Mouse (Mus musculus) hindbrain, postnatal 0 days (tissue): ENCODE results near the gene Gm36864. TPM values are rescaled to one million over a fixed set of nuclear protein-coding genes. Genes with fewer than 3 reads are reported as not detected.

Experiments used
- ATAC-seq: fragments of 200-750 bp; cut with Nextera tagmentation; 2 replicates; pipeline ENCODE4 v1.8.0; 2017; ENCODE audit warnings: mild to moderate bottlenecking, moderate TSS enrichment, moderate library complexity
- DNase-seq: peaks from one replicate; pipeline ENCODE4 v3.0.0-alpha.2; 2015; ENCODE audit warnings: low spot score
- H3K27ac ChIP-seq: fragments of 300-500 bp; sonication (generic); 2 replicates; pipeline ENCODE4 v1.5.1; 2014; ENCODE audit warnings: mild to moderate bottlenecking
- H3K27me3 ChIP-seq: fragments of 300-500 bp; sonication (generic); 2 replicates; pipeline ENCODE4 v1.6.1; 2014; ENCODE audit warnings: low read length, mixed read lengths; ENCODE audit not compliant: insufficient read depth
- H3K36me3 ChIP-seq: fragments of 300-500 bp; sonication (generic); 2 replicates; pipeline ENCODE4 v1.6.1; 2014; ENCODE audit warnings: low read length, mixed read lengths; ENCODE audit not compliant: insufficient read depth
- H3K4me1 ChIP-seq: fragments of 300-500 bp; sonication (generic); 2 replicates; pipeline ENCODE4 v1.6.1; 2014; ENCODE audit warnings: antibody characterized with exemption, low read length, mixed read lengths; ENCODE audit not compliant: insufficient read depth
- H3K4me2 ChIP-seq: fragments of 300-500 bp; sonication (generic); 2 replicates; pipeline ENCODE4 v1.6.1; 2014; ENCODE audit warnings: low read depth, mild to moderate bottlenecking, low read length, moderate library complexity, mixed read lengths
- H3K4me3 ChIP-seq: fragments of 300-500 bp; sonication (generic); 2 replicates; pipeline ENCODE4 v1.5.1; 2014; ENCODE audit warnings: low read length
- H3K9ac ChIP-seq: fragments of 300-500 bp; sonication (generic); replicated peaks from 2 replicates; pipeline ENCODE4 v1.6.1; 2014; ENCODE audit warnings: mild to moderate bottlenecking, low read length, moderate library complexity, mixed read lengths
- H3K9me3 ChIP-seq: fragments of 300-500 bp; sonication (generic); 2 replicates; pipeline ENCODE4 v1.6.1; 2016; ENCODE audit warnings: low read length, mixed read lengths
- CTCF ChIP-seq: IDR thresholded peaks from 2 replicates; pipeline ENCODE4 v1.5.1; 2016; ENCODE audit warnings: antibody characterized with exemption, control low read depth, low read depth
- WGBS: fragments of 180-500 bp; shearing (Covaris S2); extraction: QIAGEN DNeasy Blood & Tissue Kit; methylation state at CpG from one replicate; pipeline ENCODE4 v1.1.7; 2014; 5-methylcytosine and 5-hydroxymethylcytosine counted together
- polyA plus RNA-seq: library from polyadenylated mRNA; unstranded; fragments of >200 nt; fragmentation: Nextera tagmentation; extraction: Ambion mirVana; gene quantifications from 2 replicates; pipeline ENCODE4 v1.2.1, GENCODE M21; 2015
- total RNA-seq: library from RNA; depleted of rRNA; stranded (reverse); fragments of >200 nt; gene quantifications from 2 replicates; pipeline ENCODE4 v1.2.3, GENCODE M21; 2014

The Gm36864 gene
- total and polyA plus RNA-seq, 2 experiments from 2014 or later: not detected

DNA sequence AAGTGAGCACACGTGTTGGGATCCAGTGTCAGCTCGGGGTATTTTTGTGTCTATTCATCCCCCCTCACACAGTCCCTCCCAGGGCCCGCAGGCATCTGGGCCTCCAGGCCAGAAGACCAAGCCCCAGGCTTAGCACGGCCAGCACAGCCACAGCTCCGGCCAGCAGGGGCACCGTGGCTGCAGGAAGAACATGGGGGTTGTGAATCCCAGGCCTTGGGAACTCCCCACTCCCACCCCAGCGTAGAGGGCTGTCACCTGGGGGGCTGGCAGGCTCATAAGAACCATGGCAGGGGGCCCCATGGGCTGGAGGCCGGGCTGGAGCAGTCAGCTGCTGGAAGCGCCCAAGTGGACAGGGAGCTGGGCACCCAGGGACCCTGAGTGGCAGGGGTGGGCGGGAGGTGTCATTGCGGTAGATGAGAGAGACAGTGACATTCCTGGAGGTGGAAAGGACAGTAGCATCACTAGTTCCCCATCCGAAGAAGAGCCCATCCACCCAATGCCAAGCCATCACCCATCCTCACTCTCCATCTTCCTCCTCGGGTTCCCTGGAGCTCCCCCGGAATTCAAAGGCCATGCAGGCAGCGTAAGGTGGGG, 17.1 kb downstream of the Gm36864 start:
- 0 out of 2 replicates have a peak, but pooled peaks have one; percentile 6 for ATAC-seq

DNA sequence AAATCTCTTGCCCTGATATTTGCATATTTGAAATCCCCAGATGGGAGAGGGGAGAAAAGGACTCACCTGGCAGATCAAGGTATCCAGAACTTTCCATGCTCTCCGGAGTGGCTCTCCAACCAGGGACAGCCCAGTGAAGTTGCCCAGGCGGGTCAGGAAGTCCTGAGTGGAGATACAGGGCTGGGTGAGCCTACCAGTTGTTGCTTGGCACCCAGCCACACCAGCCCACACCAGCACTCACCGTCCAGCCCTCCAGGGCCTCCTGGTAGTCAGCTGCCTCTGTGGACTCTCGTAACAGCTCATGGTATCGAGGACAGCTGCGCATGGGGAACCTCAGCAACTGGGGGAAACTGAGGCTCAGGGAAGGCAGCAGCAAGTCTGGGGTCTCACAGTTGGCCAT, 19.0 kb downstream of the Gm36864 start:
- no peak overlapping the region for H3K4me2 ChIP-seq
- no peaks in the 10 kb centered on the region for H3K9me3 ChIP-seq
- no peaks in the 10 kb centered on the region for H3K4me1 ChIP-seq
- ATAC-seq: no peak
- no peak overlapping the region for H3K27ac ChIP-seq
- DNase-seq: no peak
- no peak overlapping the region for H3K9ac ChIP-seq
- H3K36me3 ChIP-seq: peaks cover 6% of the 10 kb centered on the region; the same call in 1 of the 2 replicates
- no peak overlapping the region for H3K4me3 ChIP-seq
- no peaks in the 10 kb centered on the region for H3K27me3 ChIP-seq
- 68% methylated on average over 6 of the region's 6 CpGs for WGBS
- no peak for TF ChIP-seq CTCF

More for the DNA sequence above, 17.1 kb downstream of the Gm36864 start:
- no peaks in the 10 kb centered on the region for H3K27me3 ChIP-seq
- no peak overlapping the region for H3K4me3 ChIP-seq
- no peak overlapping the region for H3K27ac ChIP-seq
- no peaks in the 10 kb centered on the region for H3K9me3 ChIP-seq
- H3K36me3 ChIP-seq: peaks cover 15% of the 10 kb centered on the region
- H3K4me2 ChIP-seq: no peak overlapping the region
- 63% methylated on average over 15 of the region's 15 CpGs for WGBS
- peaks cover under 1% of the 10 kb centered on the region; the same call in 1 of the 2 replicates for H3K4me1 ChIP-seq
- DNase-seq: no peak
- peak; percentile 33; the same call in 1 of the 2 replicates for TF ChIP-seq CTCF
- no peak overlapping the region for H3K9ac ChIP-seq

DNA sequence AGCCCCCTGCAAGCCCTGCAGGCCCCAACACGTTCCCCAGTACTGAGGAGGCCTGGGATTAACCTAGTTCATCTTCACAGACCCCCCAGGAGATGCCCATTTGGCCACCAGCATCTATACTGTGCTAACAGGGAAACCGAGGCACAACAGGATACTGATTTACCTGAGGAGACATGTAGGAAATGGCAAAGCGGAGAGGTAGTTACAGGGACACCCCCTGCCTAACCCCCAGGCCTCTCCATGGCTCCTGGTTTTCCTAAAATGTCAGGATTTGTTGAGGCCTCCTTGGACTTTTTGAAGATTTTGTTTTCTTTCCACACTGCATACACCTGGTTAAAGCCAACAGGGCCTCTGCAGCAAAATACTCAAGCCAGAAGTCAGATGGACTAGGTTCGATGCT, 21.3 kb downstream of the Gm36864 start, which contains the start of gene Acp4:
Gene Acp4, minus strand, starts transcription at position 101 of the 400 bp plus-strand sequence.
- TF ChIP-seq CTCF: no peak
- 83% methylated on average over 4 of the region's 4 CpGs for WGBS

DNA sequence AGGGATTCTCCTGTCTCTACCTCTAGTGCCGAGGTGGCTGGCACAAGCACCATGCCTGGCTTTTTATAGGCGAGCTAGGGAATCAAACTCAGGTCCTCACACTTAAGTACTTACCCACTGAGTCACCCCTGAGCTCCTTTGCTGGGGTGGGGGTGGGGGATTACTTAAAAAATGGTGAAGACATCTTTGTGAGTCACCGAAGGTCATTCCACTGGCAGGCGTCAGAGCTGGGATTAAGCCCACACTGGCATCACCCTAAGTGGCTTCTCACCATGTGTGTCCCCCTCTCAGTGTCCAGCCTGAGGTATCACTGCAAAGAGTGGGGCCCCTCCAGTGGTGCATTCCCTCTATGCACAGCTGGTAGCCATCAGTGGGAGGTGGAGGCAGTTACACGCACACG, 24.4 kb downstream of the Gm36864 start:
- 75% methylated on average over 6 of the region's 6 CpGs for WGBS
- H3K9ac ChIP-seq: no peak overlapping the region
- no peaks in the 10 kb centered on the region for H3K4me1 ChIP-seq
- no peaks in the 10 kb centered on the region for H3K27me3 ChIP-seq
- no peaks in the 10 kb centered on the region for H3K36me3 ChIP-seq
- H3K4me2 ChIP-seq: no peak overlapping the region
- H3K4me3 ChIP-seq: no peak overlapping the region
- H3K27ac ChIP-seq: no peak overlapping the region
- H3K9me3 ChIP-seq: no peaks in the 10 kb centered on the region
- no peak for TF ChIP-seq CTCF
- DNase-seq: no peak
- ATAC-seq: no peak

More for the DNA sequence above, 21.3 kb downstream of the Gm36864 start, which contains the start of gene Acp4:
- Histone ChIP-seq H3K4me1 (no peaks in the 10 kb centered on the region), H3K9ac (no peak within 1 kb of the TSS), H3K4me2 (no peak within 1 kb of the TSS), H3K27ac (no peak within 1 kb of the TSS), H3K4me3 (no peak within 1 kb of the TSS), H3K27me3 (no peaks in the 10 kb centered on the region), H3K36me3 (no peaks in the 10 kb centered on the region; the same call in 1 of the 2 replicates), H3K9me3 (no peaks in the 10 kb centered on the region)
- ATAC-seq (no peak), DNase-seq (no peak)

DNA sequence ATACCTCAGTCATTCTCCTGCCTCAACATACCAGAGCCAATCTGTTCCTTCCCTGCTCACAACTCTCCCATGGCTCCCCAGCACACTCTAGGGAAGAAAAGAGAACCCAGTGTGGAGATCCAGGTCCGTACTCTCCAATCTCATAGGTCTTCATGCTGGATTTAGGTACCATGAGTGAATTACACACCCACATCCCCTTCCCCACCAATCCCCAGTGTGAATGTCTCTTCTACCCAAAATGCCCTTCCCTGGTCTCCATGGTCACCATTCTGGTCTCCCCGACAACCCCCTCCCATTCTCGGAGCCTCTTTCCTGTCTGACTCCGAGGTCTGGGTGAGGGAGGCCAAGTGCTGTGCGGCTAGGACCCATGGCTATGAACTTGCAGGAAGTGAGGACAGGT, 25.2 kb downstream of the Gm36864 start, which contains the start of gene Gm15517:
Gene Gm15517, plus strand, starts transcription at position 301 of the 400 bp plus-strand sequence.
- Histone ChIP-seq H3K27ac (no peak within 1 kb of the TSS), H3K9me3 (no peaks in the 10 kb centered on the region), H3K4me1 (no peaks in the 10 kb centered on the region), H3K36me3 (no peaks in the 10 kb centered on the region), H3K9ac (no peak within 1 kb of the TSS), H3K27me3 (no peaks in the 10 kb centered on the region), H3K4me3 (no peak within 1 kb of the TSS), H3K4me2 (no peak within 1 kb of the TSS)
- TF ChIP-seq CTCF: no peak
- no peak for DNase-seq
- ATAC-seq: no peak
- 37% methylated on average over 5 of the region's 5 CpGs for WGBS

DNA sequence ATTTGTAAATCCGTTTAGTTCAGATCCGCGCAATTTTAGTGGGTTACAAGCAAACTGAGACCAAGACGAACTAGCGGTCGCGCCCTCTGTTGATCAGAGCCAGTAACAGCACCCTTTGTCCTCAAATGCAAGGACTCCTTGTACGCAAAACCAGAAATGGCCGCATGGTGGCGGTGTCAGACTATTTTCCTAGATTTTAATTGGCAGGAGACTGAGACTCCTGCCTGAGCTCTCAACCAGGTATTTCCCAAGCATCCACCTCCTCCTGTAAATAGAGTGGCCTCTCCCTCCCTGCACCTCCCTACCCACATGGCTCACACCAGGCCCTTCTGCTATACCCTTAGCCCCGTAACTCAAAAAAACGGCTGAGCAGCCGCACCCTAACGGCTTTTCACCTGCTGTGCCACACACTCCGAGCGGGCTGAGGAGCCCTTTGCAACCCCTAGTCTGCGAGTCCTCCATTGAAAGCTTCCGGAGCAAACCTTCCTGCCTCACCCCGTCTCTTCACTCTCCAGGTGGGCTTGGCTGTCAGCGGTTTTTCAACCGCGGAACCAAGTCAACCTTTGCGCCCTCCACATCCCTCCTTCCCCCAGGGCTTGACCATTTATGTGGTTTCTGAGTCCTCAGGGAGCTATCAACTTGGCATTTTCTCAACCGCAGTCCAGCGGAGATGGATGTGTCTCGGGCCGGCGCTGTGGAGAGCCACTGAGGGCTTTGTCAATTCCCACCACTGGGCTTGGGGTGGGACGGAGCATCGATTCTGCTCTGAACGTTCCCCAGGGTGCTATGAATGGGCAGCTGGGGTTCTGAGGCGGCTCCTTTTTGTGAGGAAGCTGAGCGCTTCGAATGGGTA, 27.0 kb downstream of the Gm36864 start:
- H3K9ac ChIP-seq: peak overlapping the region; percentile 48; the same call in 1 of the 2 replicates
- peak overlapping the region; percentile 32; the same call in 1 of the 2 replicates for H3K27ac ChIP-seq
- no peaks in the 10 kb centered on the region for H3K4me1 ChIP-seq
- peak; percentile 98 for DNase-seq
- peak; percentile 88 for ATAC-seq
- H3K27me3 ChIP-seq: no peaks in the 10 kb centered on the region
- TF ChIP-seq CTCF: peak; percentile 97
- under 1% methylated on average over 34 of the region's 34 CpGs for WGBS
- no peaks in the 10 kb centered on the region for H3K36me3 ChIP-seq
- peak overlapping the region; percentile 37 for H3K4me3 ChIP-seq
- no peaks in the 10 kb centered on the region for H3K9me3 ChIP-seq
- H3K4me2 ChIP-seq: peak overlapping the region; percentile 77
